Mouse (Mus musculus) CD4-positive, CD25-positive, alpha-beta regulatory T cell, adult 9 weeks (primary cell): ENCODE results near the gene Scgb2b17. TPM values are rescaled to one million over a fixed set of nuclear protein-coding genes. Genes with fewer than 3 reads are reported as not detected.

Source experiments
- polyA plus RNA-seq: library from polyadenylated mRNA; unstranded; fragments of 100-300 nt; shearing (Covaris generic); gene quantifications from one replicate; pipeline ENCODE4 v1.2.1, GENCODE M21; 2017

Scgb2b17 gene
- not detected for polyA plus RNA-seq

GRCm38 (mm10) chr7:33056461-33056860 is at the start of gene Scgb2b17:
Gene Scgb2b17 (minus strand): TSS chr7:33056561.

GRCm38 (mm10) chr7:33063149-33063548 is 6.8 kb upstream of the Scgb2b17 start, which contains the start of gene Scgb1b17:
Gene Scgb1b17 (plus strand): TSS chr7:33063449.

Other genes with a start within 250 kb of the Scgb2b17 start
- not detected for gene Scgb2b15, start 226.9 kb downstream of the Scgb2b17 start, polyA plus RNA-seq
- not detected for gene Scgb1b15, start 220.0 kb downstream of the Scgb2b17 start, polyA plus RNA-seq
- not detected for gene Scgb1b17, start 6.9 kb upstream of the Scgb2b17 start, polyA plus RNA-seq
- not detected for gene Scgb2b18, start 117.3 kb upstream of the Scgb2b17 start, polyA plus RNA-seq
- not detected for gene Scgb1b18, start 129.0 kb upstream of the Scgb2b17 start, polyA plus RNA-seq
- gene Scgb2b19, start 223.8 kb upstream of the Scgb2b17 start, polyA plus RNA-seq: not detected
- gene Scgb1b19, start 230.7 kb upstream of the Scgb2b17 start, polyA plus RNA-seq: not detected